Mouse (Mus musculus) heart, adult 2 months (tissue): ENCODE data around the gene Zap70.

Source experiments
- CTCF ChIP-seq: fragments of 200-600 bp; IDR thresholded peaks from 2 replicates; pipeline ENCODE4 v1.8.1; 2022; ENCODE audit warnings: antibody characterized with exemption, mild to moderate bottlenecking, moderate library complexity
- EP300 ChIP-seq: fragments of 200-500 bp; IDR thresholded peaks from 2 replicates; pipeline ENCODE4 v1.6.1; 2011; ENCODE audit warnings: low read depth, low read length, control low read depth; ENCODE audit not compliant: insufficient read depth

DNA sequence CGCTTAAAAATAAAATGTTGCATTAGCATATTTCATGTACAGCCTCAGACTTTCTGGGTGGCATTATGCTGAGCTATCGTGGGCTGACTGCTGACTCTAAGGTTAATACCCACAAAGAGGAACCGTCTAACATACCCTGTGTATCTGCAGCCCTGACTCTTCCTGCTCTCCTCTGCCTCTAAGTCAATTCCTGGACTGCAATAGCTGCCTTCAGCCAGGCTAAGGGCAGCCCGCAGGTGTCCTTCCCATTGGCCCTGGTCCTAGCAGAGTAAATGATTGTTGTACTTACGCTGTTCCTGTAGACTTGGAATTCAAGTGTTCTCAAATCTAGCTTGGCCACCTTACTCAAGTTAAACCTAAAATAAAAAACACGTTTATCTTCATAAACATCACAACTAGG is 53.6 kb downstream of the Zap70 start:
- TF ChIP-seq CTCF (no peak), EP300 (no peak)
